In the genomic region with DNA sequence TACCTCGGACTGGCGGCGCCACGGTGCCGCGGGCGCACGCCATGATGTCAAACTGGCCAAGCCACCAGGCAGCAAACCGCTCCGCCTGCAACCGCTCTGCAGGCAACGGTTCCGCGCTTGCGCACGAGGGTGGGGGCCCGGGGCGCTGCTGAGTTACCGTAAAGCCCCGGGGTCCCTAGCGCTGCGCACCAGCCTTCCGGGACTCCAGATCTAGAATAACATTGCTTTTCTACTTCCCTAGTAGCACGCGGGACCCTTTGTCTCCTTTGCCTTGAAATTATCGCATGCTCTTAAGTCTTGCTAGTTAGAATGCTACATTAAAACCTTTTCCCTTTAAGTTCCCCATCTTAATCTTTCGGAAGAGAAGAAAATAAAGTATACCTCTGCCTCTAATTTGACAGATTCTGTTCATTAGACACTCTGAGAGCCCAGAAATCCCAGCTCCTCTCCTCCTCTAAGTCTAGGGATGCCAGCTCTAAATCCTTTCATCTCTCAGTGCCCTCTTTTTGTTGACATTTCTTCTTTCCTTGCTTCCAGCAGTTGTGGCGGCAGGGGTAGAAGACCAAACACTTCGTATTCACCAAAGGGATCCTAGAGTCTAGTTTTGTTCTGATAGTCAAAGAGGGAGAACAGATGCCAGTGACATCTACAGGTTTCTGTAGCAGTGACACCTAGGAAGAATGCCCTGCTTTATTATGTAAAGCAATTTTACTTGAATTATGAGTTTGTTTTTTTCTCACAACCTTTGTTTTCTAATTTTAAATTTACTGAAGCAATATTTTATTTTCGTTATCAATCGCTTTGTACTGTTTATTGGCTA, we compare ENCODE assay signal across 8 mouse cellular contexts. TPM values are rescaled to one million over a fixed set of nuclear protein-coding genes. Genes with fewer than 3 reads are reported as not detected.
DNase-seq lines count a peak whose midpoint lies in the region; ATAC-seq lines count a peak whose summit lies in the region.

Gene Asrgl1, minus strand, starts transcription at position 125 of the 820 bp plus-strand sequence.

- 0 out of 2 replicates have a peak within 1 kb of the TSS, but pooled peaks have one; percentile 27 for H3K27ac ChIP-seq in intestine, embryonic 15.5 days

- H3K4me1 ChIP-seq in intestine, embryonic 15.5 days (replicated peaks) = 0 out of 2 replicates have a peak, but pooled peaks cover 4% of the 10 kb centered on the region

- WGBS in intestine, embryonic 15.5 days = 11% methylated on average over 31 of the region's 31 CpGs

- no peaks in the 10 kb centered on the region for H3K27me3 ChIP-seq in intestine, embryonic 15.5 days (replicated peaks)

- H3K9ac ChIP-seq in intestine, embryonic 15.5 days = peak within 1 kb of the TSS; percentile 67

- ATAC-seq in intestine, embryonic 15.5 days = peak; percentile 97

- H3K4me2 ChIP-seq in intestine, embryonic 15.5 days (replicated peaks) = peak within 1 kb of the TSS; percentile 96

- no peaks in the 10 kb centered on the region for H3K9me3 ChIP-seq in intestine, embryonic 15.5 days

- DNase-seq in adrenal gland, adult 8-10 months = peak; percentile 84
- DNase-seq in embryo, embryonic 11.5 days (ENCODE audit: low read depth, low spot score) = peak; percentile 85
- DNase-seq in gastrocnemius, postnatal 36 days = peak; percentile 78 to 90
- peak; percentile 90 to 94 for DNase-seq in left cerebral cortex, postnatal 25 days (ENCODE audit: low spot score in 2 of 2)
- DNase-seq in mesoderm, embryonic 11.5 days (ENCODE audit: low read depth, low spot score) = peak; percentile 93
- DNase-seq in right cerebral cortex, postnatal 25 days = peak; percentile 89
- peak; percentile 76 to 88 for DNase-seq in urinary bladder, postnatal 36 days (ENCODE audit: low spot score in 2 of 2)

- no peaks in the 10 kb centered on the region for H3K36me3 ChIP-seq in intestine, embryonic 15.5 days

- H3K4me3 ChIP-seq in intestine, embryonic 15.5 days (replicated peaks) = peak within 1 kb of the TSS; percentile 67

- intact Hi-C loops in gastrocnemius, postnatal 36 days (cut with DNase I) = no loop called here
- intact Hi-C loops in left cerebral cortex, postnatal 25 days (cut with DNase I) = no loop called here

RNA-seq across cellular contexts. Expression of gene Asrgl1, which starts in this region (rescaled TPM):
- total RNA-seq in adrenal gland, adult 8-10 months (2022) = 10 to 100 TPM; 12.7 to 21.8 (median 15.5) TPM
- total RNA-seq in gastrocnemius, postnatal 36 days (2021) = 10 to 100 TPM; 30.2 to 32.2 TPM
- polyA plus RNA-seq in intestine, embryonic 15.5 days (2015; fragmentation: Nextera tagmentation; extraction: Ambion mirVana) = 10.4 and 12.6 TPM in 2 replicates
- total RNA-seq in left cerebral cortex, postnatal 25 days (2021) = 100 to 1,000 TPM; 124 to 126 TPM

Comparison
In these comparisons a context has a peak if more than half of its experiments do, and no peak if none do; other contexts are left out.
1. Peak in every context shown above with its lines: DNase-seq, ATAC-seq, H3K4me3 ChIP-seq and H3K27ac ChIP-seq.